Mouse (Mus musculus): ENCODE data around the gene Gm4131. TPM values are rescaled to one million over a fixed set of nuclear protein-coding genes. Genes with fewer than 3 reads are reported as not detected.

Gene Gm4131
- total and polyA plus RNA-seq, 2 experiments from 2014 or later: not detected

GRCm38 (mm10) chr14:62417501-62417900 lies 149.2 kb downstream of the Gm4131 start:
- H3K27me3 ChIP-seq (ENCODE audit: control insufficient read depth, insufficient read depth, low read length): no peaks in the 10 kb centered on the region
- TF ChIP-seq CTCF (IDR thresholded peaks at IDR 0.05; ENCODE audit: low read depth) (no peak), EP300 (IDR thresholded peaks at IDR 0.05; ENCODE audit: low read depth) (no peak)
- H3K9ac ChIP-seq (replicated peaks; ENCODE audit: low read depth, low read length): no peak overlapping the region
- H3K4me2 ChIP-seq (ENCODE audit: low read depth, low read length): no peak overlapping the region
- no peaks in the 10 kb centered on the region for H3K36me3 ChIP-seq (replicated peaks; ENCODE audit: control insufficient read depth, insufficient read depth, low read length)
- no peaks in the 10 kb centered on the region for H3K9me3 ChIP-seq (replicated peaks; ENCODE audit: control insufficient read depth, low read length)
- H3K4me3 ChIP-seq (ENCODE audit: low read depth, low read length): no peak overlapping the region
- H3K4me1 ChIP-seq (ENCODE audit: control insufficient read depth, insufficient read depth): peaks cover 14% of the 10 kb centered on the region; the same call in 1 of the 2 replicates
- H3K27ac ChIP-seq (ENCODE audit: low read depth): no peak overlapping the region
- 81% methylated on average over 3 of the region's 3 CpGs for WGBS
- DNase-seq (ENCODE audit: low spot score) (no peak), ATAC-seq (ENCODE audit: insufficient read depth, low read depth) (no peak)

GRCm38 (mm10) chr14:62416742-62417134 lies 150.0 kb downstream of the Gm4131 start:
- no peaks in the 10 kb centered on the region for H3K27me3 ChIP-seq (ENCODE audit: control insufficient read depth, insufficient read depth, low read length)
- peak; percentile 79 for ATAC-seq (ENCODE audit: insufficient read depth, low read depth)
- WGBS: 10% methylated on average over 1 of the region's 1 CpGs

GRCm38 (mm10) chr14:62416007-62416741 lies 150.5 kb downstream of the Gm4131 start:
- Histone ChIP-seq H3K36me3 (replicated peaks; ENCODE audit: control insufficient read depth, insufficient read depth, low read length) (no peaks in the 10 kb centered on the region), H3K4me2 (ENCODE audit: low read depth, low read length) (no peak overlapping the region), H3K27me3 (ENCODE audit: control insufficient read depth, insufficient read depth, low read length) (no peaks in the 10 kb centered on the region), H3K4me1 (ENCODE audit: control insufficient read depth, insufficient read depth) (peaks cover 14% of the 10 kb centered on the region; the same call in 1 of the 2 replicates), H3K27ac (ENCODE audit: low read depth) (no peak overlapping the region), H3K9ac (replicated peaks; ENCODE audit: low read depth, low read length) (no peak overlapping the region), H3K4me3 (ENCODE audit: low read depth, low read length) (no peak overlapping the region), H3K9me3 (replicated peaks; ENCODE audit: control insufficient read depth, low read length) (no peaks in the 10 kb centered on the region)
- ATAC-seq (ENCODE audit: insufficient read depth, low read depth): no peak
- WGBS: 71% methylated on average over 7 of the region's 7 CpGs
- no peak for DNase-seq (ENCODE audit: low spot score)
- TF ChIP-seq CTCF (IDR thresholded peaks at IDR 0.05; ENCODE audit: low read depth) (no peak), EP300 (IDR thresholded peaks at IDR 0.05; ENCODE audit: low read depth) (no peak)

More at GRCm38 (mm10) chr14:62416742-62417134, 150.0 kb downstream of the Gm4131 start:
- Histone ChIP-seq H3K4me2 (ENCODE audit: low read depth, low read length) (no peak overlapping the region), H3K27ac (ENCODE audit: low read depth) (0 out of 2 replicates have a peak overlapping the region, but pooled peaks have one; percentile 1), H3K9me3 (replicated peaks; ENCODE audit: control insufficient read depth, low read length) (no peaks in the 10 kb centered on the region), H3K4me3 (ENCODE audit: low read depth, low read length) (no peak overlapping the region), H3K4me1 (ENCODE audit: control insufficient read depth, insufficient read depth) (peaks cover 14% of the 10 kb centered on the region; the same call in 1 of the 2 replicates), H3K9ac (replicated peaks; ENCODE audit: low read depth, low read length) (no peak overlapping the region), H3K36me3 (replicated peaks; ENCODE audit: control insufficient read depth, insufficient read depth, low read length) (no peaks in the 10 kb centered on the region)
- TF ChIP-seq EP300 (IDR thresholded peaks at IDR 0.05; ENCODE audit: low read depth) (no peak), CTCF (IDR thresholded peaks at IDR 0.05; ENCODE audit: low read depth) (no peak)
- peak; percentile 70 for DNase-seq (ENCODE audit: low spot score)

Other genes with a start within 250 kb of the Gm4131 start
- not detected in 2 replicates for gene Gucy1b2, start 110.6 kb downstream of the Gm4131 start, total RNA-seq (2014; rRNA removed; ENCODE audit: low replicate concordance)
- 0.04 and 0.18 TPM in 2 replicates for gene Gucy1b2, start 110.6 kb downstream of the Gm4131 start, polyA plus RNA-seq (2015; fragmentation: Nextera tagmentation; extraction: Ambion mirVana)
- gene Fam124a, start 11.2 kb downstream of the Gm4131 start, total RNA-seq (2014; rRNA removed; ENCODE audit: low replicate concordance): 8.5 and 19.6 TPM in 2 replicates
- 3.2 and 5.0 TPM in 2 replicates for gene Fam124a, start 11.2 kb downstream of the Gm4131 start, polyA plus RNA-seq (2015; fragmentation: Nextera tagmentation; extraction: Ambion mirVana)
- gene Serpine3, start 96.7 kb upstream of the Gm4131 start, total RNA-seq (2014; rRNA removed; ENCODE audit: low replicate concordance): not detected in 2 replicates
- gene Serpine3, start 96.7 kb upstream of the Gm4131 start, polyA plus RNA-seq (2015; fragmentation: Nextera tagmentation; extraction: Ambion mirVana): not detected in 2 replicates
- gene Ints6, start 194.2 kb upstream of the Gm4131 start, total RNA-seq (2014; rRNA removed; ENCODE audit: low replicate concordance): 12.5 and 17.4 TPM in 2 replicates
- 6.5 and 8.2 TPM in 2 replicates for gene Ints6, start 194.2 kb upstream of the Gm4131 start, polyA plus RNA-seq (2015; fragmentation: Nextera tagmentation; extraction: Ambion mirVana)

All from heart, postnatal 0 days (tissue).